Mouse (Mus musculus): ENCODE measurements at regions not wholly inside any gene's neighbourhood (a gene's known extent, or its start where the extent isn't known, plus 50 kb on each side); places are given as distances from the start of the nearest gene placed in this dataset.
A peak's percentile ranks its signal among the peaks of the same experiment; 100 is the strongest.

DNA sequence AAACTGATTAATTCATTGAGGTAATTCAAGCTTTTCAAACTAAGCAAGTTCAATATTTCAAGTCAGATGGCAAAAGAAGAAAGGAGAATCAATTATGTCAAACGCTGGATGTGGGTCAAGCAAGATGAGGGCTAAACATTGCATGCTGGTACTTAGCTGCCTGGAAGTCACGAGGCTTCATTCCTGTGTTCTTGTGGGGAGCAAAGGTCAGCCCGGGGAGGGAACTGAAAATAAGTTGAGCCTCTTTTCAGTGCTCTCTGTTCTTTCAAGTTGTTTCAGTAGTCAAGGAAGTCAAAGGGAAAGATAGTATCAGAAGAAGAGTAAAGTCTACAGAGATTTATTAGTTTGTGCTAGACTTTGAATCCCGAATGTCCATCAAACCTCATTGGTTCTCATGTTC is 122.9 kb upstream of the Fat1 start:
- no peaks in the 10 kb centered on the region for H3K36me3 ChIP-seq
- no peak overlapping the region for H3K9ac ChIP-seq
- H3K4me3 ChIP-seq (replicated peaks) = no peak overlapping the region
- H3K27ac ChIP-seq = no peak overlapping the region
- no peaks in the 10 kb centered on the region for H3K27me3 ChIP-seq (replicated peaks)
- no peaks in the 10 kb centered on the region for H3K4me1 ChIP-seq (replicated peaks)
- peak; percentile 74 for ATAC-seq
- 64% methylated on average over 4 of the region's 4 CpGs for WGBS
- H3K9me3 ChIP-seq = no peaks in the 10 kb centered on the region
- H3K4me2 ChIP-seq (replicated peaks) = no peak overlapping the region

GRCm38 (mm10) chr8:44817532-44818157 is 117.6 kb upstream of the Fat1 start:
- no peaks in the 10 kb centered on the region for H3K27me3 ChIP-seq (replicated peaks)
- 51% methylated on average over 13 of the region's 13 CpGs for WGBS
- H3K4me2 ChIP-seq (replicated peaks) = no peak overlapping the region; the same call in 1 of the 2 replicates
- no peak overlapping the region for H3K27ac ChIP-seq
- H3K4me1 ChIP-seq (replicated peaks) = no peaks in the 10 kb centered on the region
- H3K9me3 ChIP-seq = no peaks in the 10 kb centered on the region
- no peak for ATAC-seq
- H3K9ac ChIP-seq = no peak overlapping the region
- H3K36me3 ChIP-seq = no peaks in the 10 kb centered on the region
- no peak overlapping the region for H3K4me3 ChIP-seq (replicated peaks)

GRCm38 (mm10) chr8:44819270-44819669 is 116.0 kb upstream of the Fat1 start:
- no peaks in the 10 kb centered on the region for H3K4me1 ChIP-seq (replicated peaks)
- 89% methylated on average over 3 of the region's 3 CpGs for WGBS
- H3K9me3 ChIP-seq = no peaks in the 10 kb centered on the region
- no peak overlapping the region for H3K4me3 ChIP-seq (replicated peaks)
- no peak overlapping the region for H3K9ac ChIP-seq
- H3K27ac ChIP-seq = no peak overlapping the region
- H3K4me2 ChIP-seq (replicated peaks) = no peak overlapping the region
- H3K36me3 ChIP-seq = no peaks in the 10 kb centered on the region
- 0 out of 2 replicates have a peak, but pooled peaks have one; percentile 46 for ATAC-seq
- no peaks in the 10 kb centered on the region for H3K27me3 ChIP-seq (replicated peaks)

GRCm38 (mm10) chr8:44819691-44820090 is 115.6 kb upstream of the Fat1 start:
- Histone ChIP-seq H3K4me1 (replicated peaks) (no peaks in the 10 kb centered on the region), H3K9ac (no peak overlapping the region), H3K4me3 (replicated peaks) (no peak overlapping the region), H3K27ac (no peak overlapping the region), H3K27me3 (replicated peaks) (no peaks in the 10 kb centered on the region), H3K36me3 (no peaks in the 10 kb centered on the region), H3K9me3 (no peaks in the 10 kb centered on the region), H3K4me2 (replicated peaks) (no peak overlapping the region)
- ATAC-seq = no peak
- 84% methylated on average over 7 of the region's 7 CpGs for WGBS

DNA sequence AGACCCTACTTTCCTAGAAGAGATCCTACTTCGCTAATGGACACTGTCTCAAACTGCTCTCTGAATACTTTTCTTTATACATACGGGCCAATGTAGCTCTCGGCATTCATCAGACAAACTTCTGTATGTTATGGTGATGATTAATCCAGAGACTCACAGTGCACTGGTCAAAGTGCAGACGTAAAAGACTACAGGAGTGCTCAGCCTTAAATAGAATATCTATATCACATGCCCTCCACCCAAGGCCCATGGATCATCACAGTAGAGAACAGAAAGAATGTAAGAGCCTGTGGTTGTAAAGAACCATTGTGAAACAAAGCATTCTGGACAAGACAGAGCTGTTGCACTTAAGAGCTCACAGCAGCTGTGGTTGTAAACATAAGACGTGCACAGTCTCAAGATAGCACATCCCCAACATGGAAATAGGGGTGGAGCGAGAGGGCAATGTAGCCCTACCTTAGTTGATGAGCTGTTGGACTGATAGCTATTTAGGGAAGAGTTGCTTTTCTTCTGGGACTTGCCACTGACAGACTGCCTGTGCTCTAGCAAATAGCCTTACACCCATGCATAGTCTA is 110.0 kb upstream of the Fat1 start:
- Histone ChIP-seq H3K9ac (no peak overlapping the region), H3K36me3 (no peaks in the 10 kb centered on the region), H3K27ac (no peak overlapping the region; the same call in 1 of the 2 replicates), H3K9me3 (no peaks in the 10 kb centered on the region), H3K4me1 (replicated peaks) (no peaks in the 10 kb centered on the region), H3K4me3 (replicated peaks) (no peak overlapping the region), H3K4me2 (replicated peaks) (no peak overlapping the region), H3K27me3 (replicated peaks) (no peaks in the 10 kb centered on the region)
- 44% methylated on average over 6 of the region's 6 CpGs for whole genome bisulfite sequencing
- peak; percentile 88 for ATAC-seq

GRCm38 (mm10) chr8:44826936-44827335 is 108.3 kb upstream of the Fat1 start:
- H3K27me3 ChIP-seq (replicated peaks) = no peaks in the 10 kb centered on the region
- no peaks in the 10 kb centered on the region for H3K9me3 ChIP-seq
- no peaks in the 10 kb centered on the region for H3K36me3 ChIP-seq
- H3K4me1 ChIP-seq (replicated peaks) = no peaks in the 10 kb centered on the region
- ATAC-seq = peak; percentile 43
- H3K27ac ChIP-seq = no peak overlapping the region
- no peak overlapping the region for H3K9ac ChIP-seq
- H3K4me3 ChIP-seq (replicated peaks) = no peak overlapping the region
- peak overlapping the region; percentile 36 for H3K4me2 ChIP-seq (replicated peaks)
- 33% methylated on average over 13 of the region's 13 CpGs for WGBS

DNA sequence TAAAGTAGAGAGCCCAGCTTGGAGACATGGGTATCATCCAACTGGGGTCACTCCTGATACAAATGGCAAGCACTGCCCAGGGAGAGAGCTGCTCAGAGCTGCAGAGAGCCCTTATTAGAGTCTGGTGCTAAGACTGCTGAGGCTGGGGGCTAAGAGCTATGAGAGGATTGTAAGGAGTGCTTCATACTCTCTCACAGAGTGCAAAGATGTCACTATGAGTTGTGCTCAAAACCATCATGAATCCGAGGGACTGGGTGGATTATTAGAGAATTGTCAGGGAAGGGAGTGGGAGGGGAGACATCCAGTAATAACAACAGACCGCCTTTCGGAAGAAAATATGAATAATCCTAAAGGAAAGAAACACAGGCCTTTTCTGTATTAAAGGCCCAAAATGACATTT is 107.2 kb upstream of the Fat1 start:
- H3K4me2 ChIP-seq (replicated peaks) = no peak overlapping the region
- no peaks in the 10 kb centered on the region for H3K36me3 ChIP-seq
- H3K27ac ChIP-seq = no peak overlapping the region
- no peaks in the 10 kb centered on the region for H3K4me1 ChIP-seq (replicated peaks)
- no peak overlapping the region for H3K4me3 ChIP-seq (replicated peaks)
- 79% methylated on average over 3 of the region's 3 CpGs for WGBS
- no peaks in the 10 kb centered on the region for H3K27me3 ChIP-seq (replicated peaks)
- ATAC-seq = no peak
- no peaks in the 10 kb centered on the region for H3K9me3 ChIP-seq
- H3K9ac ChIP-seq = no peak overlapping the region

DNA sequence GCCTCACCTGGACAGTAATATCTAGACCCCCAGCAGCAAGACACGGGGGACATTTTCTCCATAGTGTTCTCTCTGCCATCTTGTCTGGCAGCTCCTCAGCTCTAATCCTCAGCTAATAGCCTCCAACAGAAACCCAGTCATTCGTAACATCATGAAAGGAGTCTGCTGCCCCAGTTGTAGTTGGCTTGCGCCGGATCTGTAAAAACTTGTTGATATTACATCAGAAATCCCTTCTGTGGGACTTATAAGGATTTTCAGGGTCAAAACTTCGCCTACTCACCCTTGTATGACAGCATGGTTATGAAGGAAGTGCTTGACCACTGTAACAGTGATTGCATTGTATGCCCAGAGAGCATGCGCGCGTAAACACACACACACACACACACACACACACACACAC is 96.8 kb upstream of the Fat1 start:
- Histone ChIP-seq H3K36me3 (no peaks in the 10 kb centered on the region), H3K9ac (no peak overlapping the region), H3K9me3 (no peaks in the 10 kb centered on the region), H3K27me3 (replicated peaks) (no peaks in the 10 kb centered on the region), H3K4me3 (replicated peaks) (no peak overlapping the region), H3K4me1 (replicated peaks) (no peaks in the 10 kb centered on the region), H3K27ac (no peak overlapping the region), H3K4me2 (replicated peaks) (no peak overlapping the region)
- no peak for ATAC-seq
- 93% methylated on average over 8 of the region's 8 CpGs for WGBS

DNA sequence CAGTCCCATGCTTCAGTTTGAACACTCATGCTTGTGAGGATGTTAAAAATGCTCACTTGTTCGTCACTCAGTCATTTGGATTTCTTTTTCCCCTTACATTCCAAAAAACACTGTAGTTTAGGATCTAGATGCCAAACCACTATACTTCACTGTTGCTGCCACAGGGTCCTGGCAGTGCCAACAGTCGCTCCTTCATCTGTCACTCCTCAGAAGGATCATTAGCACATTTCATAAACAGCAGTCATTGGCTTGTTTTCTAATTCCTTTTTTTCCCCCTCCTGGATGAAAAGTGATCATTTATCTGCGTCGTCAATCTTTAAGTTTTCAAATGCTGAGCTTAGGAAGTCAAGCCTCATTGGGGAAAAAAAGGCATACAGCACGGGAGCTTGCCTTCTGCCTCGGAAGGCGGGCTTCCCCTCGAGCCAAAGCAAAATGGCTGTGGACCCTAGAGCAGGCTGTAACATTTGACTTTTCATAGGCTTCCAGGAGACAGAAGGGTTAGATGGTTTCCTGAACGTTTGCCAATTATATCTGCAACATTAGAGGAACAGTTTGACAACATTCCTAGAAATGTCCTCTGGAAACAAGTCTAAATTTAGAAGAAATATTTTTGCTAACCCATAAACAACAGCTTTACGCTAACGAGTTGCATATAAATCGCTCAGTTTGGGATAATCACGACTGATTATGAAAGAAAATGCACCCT is 95.6 kb upstream of the Fat1 start:
- Histone ChIP-seq H3K36me3 (no peaks in the 10 kb centered on the region), H3K27ac (no peak overlapping the region), H3K9ac (no peak overlapping the region), H3K4me1 (replicated peaks) (no peaks in the 10 kb centered on the region), H3K9me3 (no peaks in the 10 kb centered on the region), H3K4me3 (replicated peaks) (no peak overlapping the region), H3K27me3 (replicated peaks) (no peaks in the 10 kb centered on the region), H3K4me2 (replicated peaks) (no peak overlapping the region)
- WGBS = 67% methylated on average over 13 of the region's 13 CpGs
- ATAC-seq = no peak

DNA sequence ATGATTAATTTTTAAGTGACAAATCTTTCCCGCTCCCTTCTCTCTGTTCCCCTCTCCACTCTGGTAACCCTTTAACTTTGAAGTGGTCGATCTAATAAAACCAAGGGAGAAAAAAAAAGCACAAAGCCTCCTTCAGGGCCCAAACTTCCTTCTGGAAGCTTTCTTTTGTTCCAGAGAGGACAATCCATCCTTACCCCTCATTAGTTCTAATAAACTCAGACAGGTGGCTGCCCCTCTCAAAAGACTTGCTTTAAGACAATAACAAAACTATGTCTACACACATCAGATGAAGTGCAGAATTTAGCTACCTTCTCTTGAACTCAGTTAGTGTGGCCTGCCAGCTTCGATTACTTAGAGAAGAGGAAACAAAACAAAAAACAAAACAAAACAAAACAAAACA is 94.6 kb upstream of the Fat1 start:
- Histone ChIP-seq H3K27ac (no peak overlapping the region), H3K9ac (no peak overlapping the region), H3K4me2 (replicated peaks) (no peak overlapping the region), H3K36me3 (no peaks in the 10 kb centered on the region), H3K27me3 (replicated peaks) (no peaks in the 10 kb centered on the region), H3K4me1 (replicated peaks) (no peaks in the 10 kb centered on the region), H3K9me3 (no peaks in the 10 kb centered on the region), H3K4me3 (replicated peaks) (no peak overlapping the region)
- ATAC-seq = no peak
- 52% methylated on average over 3 of the region's 3 CpGs for WGBS

DNA sequence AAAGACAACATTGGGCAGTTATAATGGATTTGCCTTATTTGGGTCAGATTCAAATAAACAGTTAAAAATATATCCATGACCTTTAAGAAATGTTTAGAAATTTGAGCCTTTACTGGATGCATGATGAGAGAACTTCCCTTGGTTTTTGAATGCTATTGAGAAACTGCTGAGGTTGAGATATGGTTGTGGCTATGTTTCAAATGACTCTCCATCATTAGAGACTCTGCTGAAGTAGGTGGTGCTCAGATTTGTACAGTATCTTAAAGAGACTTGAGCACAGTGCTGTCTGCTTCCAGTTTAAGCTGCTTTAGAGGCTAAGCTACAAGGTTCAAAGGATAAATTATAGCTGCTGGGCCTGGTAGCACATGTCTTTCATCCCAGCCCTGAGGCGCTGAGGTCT is 90.9 kb upstream of the Fat1 start:
- H3K27me3 ChIP-seq (replicated peaks) = no peaks in the 10 kb centered on the region
- no peak overlapping the region for H3K4me3 ChIP-seq (replicated peaks)
- no peak for ATAC-seq
- no peaks in the 10 kb centered on the region for H3K36me3 ChIP-seq
- no peaks in the 10 kb centered on the region for H3K4me1 ChIP-seq (replicated peaks)
- H3K4me2 ChIP-seq (replicated peaks) = no peak overlapping the region
- 93% methylated on average over 1 of the region's 1 CpGs for WGBS
- H3K27ac ChIP-seq = no peak overlapping the region
- no peaks in the 10 kb centered on the region for H3K9me3 ChIP-seq
- H3K9ac ChIP-seq = no peak overlapping the region

- Histone ChIP-seq H3K36me3 (no peaks in the 10 kb centered on the region), H3K27me3 (replicated peaks) (no peaks in the 10 kb centered on the region), H3K27ac (no peak overlapping the region), H3K4me3 (replicated peaks) (no peak overlapping the region), H3K9ac (no peak overlapping the region), H3K9me3 (no peaks in the 10 kb centered on the region), H3K4me2 (replicated peaks) (no peak overlapping the region), H3K4me1 (replicated peaks) (no peaks in the 10 kb centered on the region)
- 56% methylated on average over 4 of the region's 4 CpGs for WGBS
- ATAC-seq = 0 out of 2 replicates have a peak, but pooled peaks have one; percentile 39
These were observed 83.0 kb upstream of the Fat1 start for GRCm38 (mm10) chr8:44852223-44852622.

- H3K27ac ChIP-seq = no peak overlapping the region
- H3K4me2 ChIP-seq (replicated peaks) = no peak overlapping the region
- no peak overlapping the region for H3K9ac ChIP-seq
- ATAC-seq = no peak
- H3K9me3 ChIP-seq = no peaks in the 10 kb centered on the region
- H3K4me3 ChIP-seq (replicated peaks) = no peak overlapping the region
- H3K27me3 ChIP-seq (replicated peaks) = no peaks in the 10 kb centered on the region
- no peaks in the 10 kb centered on the region for H3K4me1 ChIP-seq (replicated peaks)
- WGBS = 93% methylated on average over 4 of the region's 4 CpGs
- no peaks in the 10 kb centered on the region for H3K36me3 ChIP-seq
These were observed 80.1 kb upstream of the Fat1 start for GRCm38 (mm10) chr8:44855115-44855514.
